Comparison of ENCODE assay signal across 18 mouse cellular contexts in genomic region chr14:31530847-31531246, GRCm38 (mm10). TPM values are rescaled to one million over a fixed set of nuclear protein-coding genes. Genes with fewer than 3 reads are reported as not detected.
DNase-seq lines count a peak whose midpoint lies in the region; ATAC-seq and TF ChIP-seq lines count a peak whose summit lies in the region.
"Had no signal": no experiment of that assay in that cellular context is flagged by ENCODE, and none has a peak within 500 bp of the region (broad histone marks: within the 10 kb centered on the region; RNA-seq: fewer than 3 reads in every experiment).

No protein-coding gene starts in this region.

- 85% methylated on average over 4 of the region's 4 CpGs for WGBS in heart, postnatal 0 days
- 59% methylated on average over 4 of the region's 4 CpGs for WGBS in liver, embryonic 13.5 days (ENCODE audit: insufficient replicate concordance)
- WGBS in midbrain, embryonic 10.5 days, result 86% methylated on average over 4 of the region's 4 CpGs

- no peaks in the 10 kb centered on the region for H3K27me3 ChIP-seq in heart, postnatal 0 days (ENCODE audit: control insufficient read depth, insufficient read depth, low read length)
- H3K27me3 ChIP-seq in liver, embryonic 13.5 days, result no peaks in the 10 kb centered on the region
- H3K27me3 ChIP-seq in midbrain, embryonic 10.5 days (ENCODE audit: low read depth, poor library complexity, severe bottlenecking), result no peaks in the 10 kb centered on the region
- H3K27me3 ChIP-seq: embryonic facial prominence, embryonic 15.5 days; forebrain, embryonic 13.5 days; hindbrain, embryonic 13.5 days; limb, embryonic 12.5 days; neural tube, embryonic 12.5 days had no signal

- no peaks in the 10 kb centered on the region for H3K4me1 ChIP-seq in heart, postnatal 0 days (ENCODE audit: control insufficient read depth, insufficient read depth)
- peaks cover 24% of the 10 kb centered on the region for H3K4me1 ChIP-seq in liver, embryonic 13.5 days (replicated peaks)
- H3K4me1 ChIP-seq in midbrain, embryonic 10.5 days, result 0 out of 2 replicates have a peak, but pooled peaks cover 2% of the 10 kb centered on the region
- H3K4me1 ChIP-seq: forebrain, embryonic 13.5 days; hindbrain, embryonic 13.5 days; neural tube, embryonic 12.5 days had no signal

- no peak for ATAC-seq in heart, postnatal 0 days (ENCODE audit: insufficient read depth, low read depth)
- no peak for ATAC-seq in liver, embryonic 13.5 days (ENCODE audit: low read depth)
- ATAC-seq: forebrain, embryonic 13.5 days; lung, postnatal 0 days had no signal

- no peak overlapping the region for H3K4me3 ChIP-seq in heart, postnatal 0 days (ENCODE audit: low read depth, low read length)
- H3K4me3 ChIP-seq in liver, embryonic 13.5 days (replicated peaks), result no peak overlapping the region
- H3K4me3 ChIP-seq in midbrain, embryonic 10.5 days, result no peak overlapping the region
- H3K4me3 ChIP-seq: embryonic facial prominence, embryonic 15.5 days; forebrain, embryonic 13.5 days; hindbrain, embryonic 13.5 days; limb, embryonic 12.5 days; megakaryocyte, embryonic 14.5 days; neural tube, embryonic 12.5 days had no signal

- peaks cover 19% of the 10 kb centered on the region; the same call in 1 of the 2 replicates for H3K36me3 ChIP-seq in heart, postnatal 0 days (replicated peaks; ENCODE audit: control insufficient read depth, insufficient read depth, low read length)
- no peaks in the 10 kb centered on the region for H3K36me3 ChIP-seq in liver, embryonic 13.5 days
- no peaks in the 10 kb centered on the region for H3K36me3 ChIP-seq in midbrain, embryonic 10.5 days
- H3K36me3 ChIP-seq: embryonic facial prominence, embryonic 15.5 days; hindbrain, embryonic 13.5 days; limb, embryonic 12.5 days; neural tube, embryonic 12.5 days had no signal

- no peak overlapping the region for H3K4me2 ChIP-seq in heart, postnatal 0 days (ENCODE audit: low read depth, low read length)
- H3K4me2 ChIP-seq in liver, embryonic 13.5 days, result no peak overlapping the region
- H3K4me2 ChIP-seq: embryonic facial prominence, embryonic 15.5 days; forebrain, embryonic 13.5 days; hindbrain, embryonic 13.5 days; limb, embryonic 12.5 days; neural tube, embryonic 12.5 days had no signal

- no peak for TF ChIP-seq EP300 in heart, postnatal 0 days (IDR thresholded peaks at IDR 0.05; ENCODE audit: low read depth)

- 0 out of 2 replicates have a peak overlapping the region, but pooled peaks have one; percentile 64 for H3K27ac ChIP-seq in heart, postnatal 0 days (ENCODE audit: low read depth)
- peak overlapping the region; percentile 64 for H3K27ac ChIP-seq in liver, embryonic 13.5 days
- H3K27ac ChIP-seq in midbrain, embryonic 10.5 days (replicated peaks), result no peak overlapping the region
- H3K27ac ChIP-seq: embryonic facial prominence, embryonic 15.5 days; forebrain, embryonic 13.5 days; hindbrain, embryonic 13.5 days; limb, embryonic 12.5 days; neural tube, embryonic 12.5 days had no signal

- TF ChIP-seq CTCF in heart, postnatal 0 days (IDR thresholded peaks at IDR 0.05; ENCODE audit: low read depth), result no peak

- DNase-seq in heart, postnatal 0 days (ENCODE audit: low spot score), result no peak
- DNase-seq in heart, postnatal 4 days, result no peak
- DNase-seq in adipocyte (ENCODE audit: low spot score), result peak; percentile 63
- DNase-seq in kidney, adult 9 months, result peak; percentile 75
- no peak for DNase-seq in liver, embryonic 13.5 days
- no peak for DNase-seq in lung, postnatal 25 days (ENCODE audit: low spot score)
- DNase-seq in retina, embryonic 14.5 days (ENCODE audit: low spot score), result no peak
- DNase-seq in midbrain, embryonic 10.5 days (ENCODE audit: low spot score), result no peak
- DNase-seq: adrenal gland, postnatal 36 days; right cerebral cortex, postnatal 4 days; thymus, postnatal 14 days had no signal

- H3K9me3 ChIP-seq in heart, postnatal 0 days (replicated peaks; ENCODE audit: control insufficient read depth, low read length), result no peaks in the 10 kb centered on the region
- no peaks in the 10 kb centered on the region for H3K9me3 ChIP-seq in liver, embryonic 13.5 days (replicated peaks)
- H3K9me3 ChIP-seq in midbrain, embryonic 10.5 days (replicated peaks), result no peaks in the 10 kb centered on the region
- H3K9me3 ChIP-seq: embryonic facial prominence, embryonic 15.5 days; forebrain, embryonic 13.5 days; hindbrain, embryonic 13.5 days; limb, embryonic 12.5 days; megakaryocyte, embryonic 14.5 days; neural tube, embryonic 12.5 days had no signal

- no peak overlapping the region for H3K9ac ChIP-seq in heart, postnatal 0 days (replicated peaks; ENCODE audit: low read depth, low read length)
- H3K9ac ChIP-seq in liver, embryonic 13.5 days, result no peak overlapping the region
- H3K9ac ChIP-seq: embryonic facial prominence, embryonic 15.5 days; forebrain, embryonic 13.5 days; hindbrain, embryonic 13.5 days; limb, embryonic 12.5 days; neural tube, embryonic 12.5 days had no signal

RNA-seq across cellular contexts. Expression of gene Mettl6, which starts 36.0 kb away (rescaled TPM):
- total RNA-seq in heart, postnatal 0 days (2014; rRNA removed; ENCODE audit: low replicate concordance), result 9.0 and 21.7 TPM in 2 replicates
- polyA plus RNA-seq in heart, postnatal 0 days (2015; fragmentation: Nextera tagmentation; extraction: Ambion mirVana), result 23.3 and 26.6 TPM in 2 replicates
- 10 to 100 TPM; 16.5 to 16.9 TPM for total RNA-seq in heart, postnatal 4 days (2021)
- polyA plus RNA-seq in liver, embryonic 13.5 days (2015; fragmentation: Nextera tagmentation; extraction: Ambion mirVana), result 36.5 and 43.0 TPM in 2 replicates
- 80.7 and 81.5 TPM in 2 replicates for polyA plus RNA-seq in midbrain, embryonic 10.5 days (2016; fragmentation: Nextera tagmentation; extraction: Ambion mirVana)

RNA-seq across cellular contexts. Expression of gene Eaf1, which starts 36.6 kb away (rescaled TPM):
- total RNA-seq in heart, postnatal 0 days (2014; rRNA removed; ENCODE audit: low replicate concordance), result 7.4 and 12.1 TPM in 2 replicates
- polyA plus RNA-seq in heart, postnatal 0 days (2015; fragmentation: Nextera tagmentation; extraction: Ambion mirVana), result 6.5 TPM in 2 replicates
- 10 to 100 TPM; 16.3 to 17.6 TPM for total RNA-seq in heart, postnatal 4 days (2021)
- 24.1 and 31.7 TPM in 2 replicates for polyA plus RNA-seq in liver, embryonic 13.5 days (2015; fragmentation: Nextera tagmentation; extraction: Ambion mirVana)
- polyA plus RNA-seq in midbrain, embryonic 10.5 days (2016; fragmentation: Nextera tagmentation; extraction: Ambion mirVana), result 21.6 and 21.8 TPM in 2 replicates

Comparison
In these comparisons a context has a peak if more than half of its experiments do, and no peak if none do; other contexts are left out.
1. DNase-seq: peak in adipocyte (single experiment) and kidney, adult 9 months (single experiment); none in heart, postnatal 0 days (single experiment), heart, postnatal 4 days (single experiment), liver, embryonic 13.5 days (single experiment), lung, postnatal 25 days (single experiment), retina, embryonic 14.5 days (single experiment) and midbrain, embryonic 10.5 days (single experiment).